Mouse (Mus musculus): ENCODE measurements at regions not wholly inside any gene's neighbourhood (a gene's known extent, or its start where the extent isn't known, plus 50 kb on each side); places are given as distances from the start of the nearest gene placed in this dataset.
A peak's percentile ranks its signal among the peaks of the same experiment; 100 is the strongest.

DNA sequence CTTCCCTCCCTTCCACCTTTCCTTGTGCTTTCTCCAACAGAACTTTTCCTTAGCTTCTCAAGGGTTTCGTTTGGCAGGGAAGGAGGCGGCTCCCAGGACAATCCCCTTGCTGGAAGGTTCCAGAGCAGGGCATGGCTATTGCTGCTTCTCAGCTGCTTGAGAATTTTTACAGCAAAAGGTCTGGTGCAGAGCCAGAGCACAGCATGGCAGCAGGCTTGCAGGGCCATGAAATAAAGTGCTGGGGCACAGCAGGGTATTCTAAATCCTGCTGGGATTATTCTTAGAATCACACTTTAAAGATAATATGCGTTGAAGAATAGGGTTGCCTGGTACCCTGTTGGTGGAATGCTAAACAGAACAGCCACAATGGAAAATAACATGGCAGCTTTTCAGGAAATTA lies 648.5 kb downstream of the Bcl11a start:
- 62% methylated on average over 3 of the region's 3 CpGs for WGBS
- H3K4me3 ChIP-seq (ENCODE audit: low read length) = no peak overlapping the region
- no peak overlapping the region for H3K9ac ChIP-seq (replicated peaks; ENCODE audit: low read length)
- no peaks in the 10 kb centered on the region for H3K36me3 ChIP-seq (ENCODE audit: insufficient read depth, low read length)
- ATAC-seq (ENCODE audit: low FRiP score, low TSS enrichment) = no peak
- H3K27ac ChIP-seq (ENCODE audit: low read length) = no peak overlapping the region
- H3K27me3 ChIP-seq (ENCODE audit: insufficient read depth, low read length) = no peaks in the 10 kb centered on the region
- H3K4me1 ChIP-seq (ENCODE audit: insufficient read depth, low read length) = no peaks in the 10 kb centered on the region
- H3K4me2 ChIP-seq (replicated peaks; ENCODE audit: low read depth, low read length) = no peak overlapping the region
- H3K9me3 ChIP-seq (ENCODE audit: low read length) = no peaks in the 10 kb centered on the region

DNA sequence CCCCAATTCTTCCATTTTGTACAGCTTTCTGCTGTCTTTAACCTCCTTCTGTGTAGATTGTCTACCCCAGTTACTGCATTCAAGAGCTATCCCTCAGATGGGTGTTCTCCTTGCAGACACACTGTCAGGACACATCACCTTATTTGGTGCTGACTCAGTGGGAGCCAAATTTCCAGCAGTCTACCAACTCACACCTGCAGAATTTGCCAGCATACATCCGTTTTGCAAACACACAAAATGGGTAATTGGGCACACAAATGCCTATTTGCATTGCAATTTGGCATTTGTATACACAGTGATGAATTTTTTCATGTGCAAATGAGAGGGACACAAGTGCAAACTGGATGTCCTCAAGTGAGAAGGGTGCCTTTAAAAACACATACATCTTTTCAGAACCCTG lies 649.5 kb downstream of the Bcl11a start:
- no peaks in the 10 kb centered on the region for H3K9me3 ChIP-seq (ENCODE audit: low read length)
- no peak overlapping the region for H3K4me3 ChIP-seq (ENCODE audit: low read length)
- WGBS = 26% methylated on average over 1 of the region's 1 CpGs
- H3K27me3 ChIP-seq (ENCODE audit: insufficient read depth, low read length) = no peaks in the 10 kb centered on the region
- H3K4me2 ChIP-seq (replicated peaks; ENCODE audit: low read depth, low read length) = no peak overlapping the region
- no peaks in the 10 kb centered on the region for H3K4me1 ChIP-seq (ENCODE audit: insufficient read depth, low read length)
- H3K9ac ChIP-seq (replicated peaks; ENCODE audit: low read length) = no peak overlapping the region
- H3K27ac ChIP-seq (ENCODE audit: low read length) = no peak overlapping the region
- no peaks in the 10 kb centered on the region for H3K36me3 ChIP-seq (ENCODE audit: insufficient read depth, low read length)
- no peak for ATAC-seq (ENCODE audit: low FRiP score, low TSS enrichment)

DNA sequence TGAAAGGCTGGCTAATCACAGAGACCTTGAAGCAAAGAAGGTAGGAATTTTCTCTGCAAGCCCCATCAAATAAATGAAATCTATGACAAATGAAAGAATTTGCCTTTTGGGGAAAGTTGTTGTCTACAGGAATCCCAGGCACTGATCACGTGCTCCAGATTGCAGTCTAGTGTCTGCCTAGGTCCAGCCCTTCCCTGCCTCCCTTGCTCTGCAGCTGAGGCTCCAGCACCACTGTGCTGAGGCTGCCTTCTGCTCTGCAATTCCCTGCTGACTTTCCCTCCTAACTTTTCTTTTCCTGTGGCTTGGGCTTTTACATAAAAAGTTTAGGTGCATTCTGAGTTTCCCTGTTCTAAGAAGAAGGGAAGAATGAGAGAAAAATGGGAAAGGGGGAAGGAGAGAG lies 653.6 kb downstream of the Bcl11a start:
- Histone ChIP-seq H3K9ac (replicated peaks; ENCODE audit: low read length) (no peak overlapping the region), H3K9me3 (ENCODE audit: low read length) (no peaks in the 10 kb centered on the region), H3K27ac (ENCODE audit: low read length) (no peak overlapping the region), H3K4me2 (replicated peaks; ENCODE audit: low read depth, low read length) (no peak overlapping the region), H3K4me1 (ENCODE audit: insufficient read depth, low read length) (no peaks in the 10 kb centered on the region), H3K4me3 (ENCODE audit: low read length) (no peak overlapping the region), H3K36me3 (ENCODE audit: insufficient read depth, low read length) (no peaks in the 10 kb centered on the region), H3K27me3 (ENCODE audit: insufficient read depth, low read length) (no peaks in the 10 kb centered on the region)
- WGBS = 18% methylated on average over 1 of the region's 1 CpGs
- ATAC-seq (ENCODE audit: low FRiP score, low TSS enrichment) = no peak

DNA sequence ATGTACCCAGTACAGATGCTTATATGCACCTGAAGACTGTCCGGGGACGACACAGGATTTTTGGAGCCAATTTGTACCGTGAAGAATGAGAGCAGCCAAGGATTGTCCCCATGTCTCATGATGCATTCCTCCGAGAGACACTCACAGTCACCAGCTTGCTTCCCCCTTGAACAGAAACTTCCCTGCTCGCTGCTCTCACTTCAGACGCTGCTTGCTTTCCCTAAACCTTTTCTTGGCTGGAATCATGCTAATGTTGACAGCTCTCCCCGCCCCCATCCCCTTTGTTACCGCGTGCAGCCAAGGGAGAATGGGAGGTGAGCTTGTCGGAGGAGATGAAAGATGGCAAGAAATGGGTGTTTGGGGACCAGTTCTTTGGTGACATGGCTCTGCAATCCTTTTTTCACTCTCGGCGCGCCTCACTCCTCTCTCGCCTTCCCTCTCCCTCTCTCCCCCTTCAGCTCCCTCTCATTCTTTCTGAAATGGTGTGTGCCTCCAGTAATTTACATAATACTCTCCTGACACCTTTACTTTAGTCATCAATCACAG lies 661.9 kb downstream of the Bcl11a start:
- H3K27me3 ChIP-seq (ENCODE audit: insufficient read depth, low read length) = no peaks in the 10 kb centered on the region
- peak overlapping the region; percentile 27 for H3K4me3 ChIP-seq (ENCODE audit: low read length)
- 8% methylated on average over 14 of the region's 14 CpGs for WGBS
- no peak; the same call in 1 of the 2 replicates for ATAC-seq (ENCODE audit: low FRiP score, low TSS enrichment)
- peaks cover 4% of the 10 kb centered on the region; the same call in 1 of the 2 replicates for H3K4me1 ChIP-seq (ENCODE audit: insufficient read depth, low read length)
- peak overlapping the region; percentile 52 for H3K4me2 ChIP-seq (replicated peaks; ENCODE audit: low read depth, low read length)
- 0 out of 2 replicates have a peak overlapping the region, but pooled peaks have one; percentile 9 for H3K9ac ChIP-seq (replicated peaks; ENCODE audit: low read length)
- no peak overlapping the region for H3K27ac ChIP-seq (ENCODE audit: low read length)
- H3K36me3 ChIP-seq (ENCODE audit: insufficient read depth, low read length) = no peaks in the 10 kb centered on the region
- no peaks in the 10 kb centered on the region for H3K9me3 ChIP-seq (ENCODE audit: low read length)

DNA sequence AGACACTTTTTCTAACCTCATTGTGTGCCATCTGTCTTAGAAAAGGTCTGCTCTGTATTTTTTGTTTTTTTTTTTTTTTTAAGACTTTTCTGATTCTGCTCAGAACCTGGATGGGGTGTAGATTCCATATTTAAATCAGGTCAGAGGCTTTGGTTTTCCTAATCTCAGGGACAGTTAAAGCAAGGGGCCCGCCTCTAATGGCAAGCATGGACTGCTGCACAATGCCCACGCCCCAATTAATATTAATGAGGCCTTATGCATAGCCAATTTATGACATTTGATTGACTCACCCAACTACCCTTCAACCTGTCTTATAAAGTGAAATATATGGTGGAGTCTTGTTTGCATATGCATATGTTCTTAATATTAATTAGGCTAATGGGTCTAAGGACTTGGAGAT lies 662.6 kb downstream of the Bcl11a start:
- Histone ChIP-seq H3K4me1 (ENCODE audit: insufficient read depth, low read length) (peaks cover 4% of the 10 kb centered on the region; the same call in 1 of the 2 replicates), H3K9me3 (ENCODE audit: low read length) (no peaks in the 10 kb centered on the region), H3K27ac (ENCODE audit: low read length) (no peak overlapping the region), H3K9ac (replicated peaks; ENCODE audit: low read length) (no peak overlapping the region), H3K27me3 (ENCODE audit: insufficient read depth, low read length) (no peaks in the 10 kb centered on the region), H3K4me3 (ENCODE audit: low read length) (no peak overlapping the region), H3K4me2 (replicated peaks; ENCODE audit: low read depth, low read length) (no peak overlapping the region), H3K36me3 (ENCODE audit: insufficient read depth, low read length) (no peaks in the 10 kb centered on the region)
- ATAC-seq (ENCODE audit: low FRiP score, low TSS enrichment) = no peak
- WGBS = 64% methylated on average over 2 of the region's 2 CpGs

DNA sequence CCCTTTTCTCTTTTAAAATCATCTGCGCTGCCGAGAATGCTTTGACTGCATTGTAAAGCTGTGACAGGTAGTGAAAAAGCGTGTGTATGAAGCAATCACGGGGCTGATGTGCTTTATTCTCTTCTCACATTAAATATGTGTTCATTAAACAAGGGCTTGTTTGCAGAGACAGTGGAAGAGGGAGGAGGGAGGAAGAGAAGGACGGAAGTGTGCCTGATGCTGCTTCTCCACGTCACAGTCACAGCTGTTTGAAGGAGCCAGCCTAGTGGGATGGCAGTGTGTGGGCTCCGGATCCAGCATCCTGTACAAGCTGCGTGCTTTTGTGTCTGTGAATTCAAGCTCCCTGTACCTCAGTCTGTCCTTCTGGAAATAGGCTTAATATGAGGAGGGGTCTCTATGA lies 664.7 kb downstream of the Bcl11a start:
- H3K9me3 ChIP-seq (ENCODE audit: low read length) = no peaks in the 10 kb centered on the region
- H3K4me2 ChIP-seq (replicated peaks; ENCODE audit: low read depth, low read length) = no peak overlapping the region
- no peak for ATAC-seq (ENCODE audit: low FRiP score, low TSS enrichment)
- no peak overlapping the region for H3K9ac ChIP-seq (replicated peaks; ENCODE audit: low read length)
- H3K27ac ChIP-seq (ENCODE audit: low read length) = no peak overlapping the region
- H3K4me3 ChIP-seq (ENCODE audit: low read length) = no peak overlapping the region
- 74% methylated on average over 8 of the region's 8 CpGs for WGBS
- H3K27me3 ChIP-seq (ENCODE audit: insufficient read depth, low read length) = no peaks in the 10 kb centered on the region
- no peaks in the 10 kb centered on the region for H3K36me3 ChIP-seq (ENCODE audit: insufficient read depth, low read length)
- H3K4me1 ChIP-seq (ENCODE audit: insufficient read depth, low read length) = peaks cover 4% of the 10 kb centered on the region; the same call in 1 of the 2 replicates

DNA sequence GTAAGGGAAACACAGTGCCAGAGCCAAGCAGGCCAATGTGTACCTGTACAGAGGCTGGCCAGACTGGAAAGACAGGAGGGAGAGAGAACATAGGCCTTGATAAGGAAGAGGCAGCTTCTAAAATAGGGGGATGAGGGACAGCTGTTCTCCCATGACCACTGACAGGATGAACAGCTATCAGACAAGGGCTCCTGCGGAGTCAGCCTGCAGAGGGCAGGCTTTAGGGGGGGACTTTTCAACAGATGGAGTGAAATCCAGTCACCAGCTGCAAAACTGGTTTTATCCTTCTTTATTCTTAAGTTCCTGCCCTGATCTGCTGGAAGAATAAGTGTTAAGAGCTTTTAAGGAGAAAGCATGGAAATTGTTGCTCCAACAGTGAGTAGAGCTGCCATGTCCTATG lies 665.6 kb downstream of the Bcl11a start:
- no peaks in the 10 kb centered on the region for H3K9me3 ChIP-seq (ENCODE audit: low read length)
- H3K4me2 ChIP-seq (replicated peaks; ENCODE audit: low read depth, low read length) = no peak overlapping the region
- peaks cover 4% of the 10 kb centered on the region; the same call in 1 of the 2 replicates for H3K4me1 ChIP-seq (ENCODE audit: insufficient read depth, low read length)
- no peaks in the 10 kb centered on the region for H3K36me3 ChIP-seq (ENCODE audit: insufficient read depth, low read length)
- H3K9ac ChIP-seq (replicated peaks; ENCODE audit: low read length) = no peak overlapping the region
- H3K4me3 ChIP-seq (ENCODE audit: low read length) = no peak overlapping the region
- WGBS = 30% methylated on average over 1 of the region's 1 CpGs
- no peak overlapping the region for H3K27ac ChIP-seq (ENCODE audit: low read length)
- H3K27me3 ChIP-seq (ENCODE audit: insufficient read depth, low read length) = no peaks in the 10 kb centered on the region
- ATAC-seq (ENCODE audit: low FRiP score, low TSS enrichment) = no peak

DNA sequence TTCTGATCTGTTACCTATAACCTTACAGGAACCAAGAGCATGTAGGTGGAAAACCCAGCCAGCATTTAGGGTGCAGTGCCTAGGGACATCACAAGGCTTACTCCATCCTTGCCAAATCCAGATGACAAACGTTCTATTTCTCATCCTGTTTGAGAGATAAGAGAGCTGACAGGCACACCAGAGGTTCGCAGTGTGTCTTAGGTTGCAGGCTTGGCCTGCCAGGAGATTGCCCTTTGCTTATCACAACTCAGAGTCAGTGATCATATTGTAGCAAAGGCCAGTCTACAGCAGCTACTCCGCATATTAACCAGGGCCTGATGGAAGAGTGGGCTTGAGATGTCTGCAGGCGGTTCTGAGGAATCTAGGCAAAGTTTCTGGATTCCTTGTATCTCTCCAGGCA lies 668.0 kb downstream of the Bcl11a start:
- Histone ChIP-seq H3K4me3 (ENCODE audit: low read length) (no peak overlapping the region), H3K9me3 (ENCODE audit: low read length) (no peaks in the 10 kb centered on the region), H3K4me1 (ENCODE audit: insufficient read depth, low read length) (no peaks in the 10 kb centered on the region), H3K36me3 (ENCODE audit: insufficient read depth, low read length) (no peaks in the 10 kb centered on the region), H3K27ac (ENCODE audit: low read length) (no peak overlapping the region), H3K27me3 (ENCODE audit: insufficient read depth, low read length) (no peaks in the 10 kb centered on the region), H3K9ac (replicated peaks; ENCODE audit: low read length) (no peak overlapping the region), H3K4me2 (replicated peaks; ENCODE audit: low read depth, low read length) (no peak overlapping the region)
- no peak for ATAC-seq (ENCODE audit: low FRiP score, low TSS enrichment)
- 79% methylated on average over 4 of the region's 4 CpGs for WGBS

DNA sequence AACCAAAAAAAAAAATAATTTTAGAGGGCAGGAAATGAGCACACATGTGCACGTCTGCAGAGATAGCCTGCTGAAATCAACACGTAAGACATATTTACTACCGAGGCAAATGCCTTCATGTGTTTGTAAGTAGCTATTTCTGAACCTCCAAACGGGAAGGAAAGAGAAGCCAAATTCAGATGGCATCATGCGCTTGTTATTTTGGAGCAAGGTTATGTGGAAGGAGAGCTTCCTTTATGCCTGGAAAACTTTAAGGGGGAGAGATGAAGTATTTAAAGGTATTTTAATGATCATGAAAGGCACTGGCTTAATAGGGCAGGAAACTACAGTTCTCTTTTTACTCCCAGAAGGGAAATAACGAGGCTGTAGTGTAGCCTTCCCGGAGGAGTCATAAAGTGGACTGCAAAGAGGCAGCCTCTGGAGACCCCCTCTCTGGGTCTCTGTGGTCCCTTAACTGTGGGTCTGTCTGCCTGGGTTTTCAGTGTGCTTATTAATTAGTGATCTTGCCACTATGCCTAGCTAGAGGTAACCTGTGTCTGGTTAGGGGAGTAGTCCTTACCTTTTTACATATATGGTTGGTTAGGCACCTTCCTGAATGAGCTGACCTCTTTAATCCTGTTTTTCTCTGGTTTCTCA lies 672.4 kb downstream of the Bcl11a start:
- Histone ChIP-seq H3K36me3 (ENCODE audit: insufficient read depth, low read length) (no peaks in the 10 kb centered on the region), H3K4me1 (ENCODE audit: insufficient read depth, low read length) (no peaks in the 10 kb centered on the region), H3K27me3 (ENCODE audit: insufficient read depth, low read length) (no peaks in the 10 kb centered on the region), H3K27ac (ENCODE audit: low read length) (no peak overlapping the region), H3K4me3 (ENCODE audit: low read length) (no peak overlapping the region), H3K4me2 (replicated peaks; ENCODE audit: low read depth, low read length) (no peak overlapping the region), H3K9ac (replicated peaks; ENCODE audit: low read length) (no peak overlapping the region), H3K9me3 (ENCODE audit: low read length) (no peaks in the 10 kb centered on the region)
- ATAC-seq (ENCODE audit: low FRiP score, low TSS enrichment) = no peak
- WGBS = 45% methylated on average over 7 of the region's 7 CpGs

DNA sequence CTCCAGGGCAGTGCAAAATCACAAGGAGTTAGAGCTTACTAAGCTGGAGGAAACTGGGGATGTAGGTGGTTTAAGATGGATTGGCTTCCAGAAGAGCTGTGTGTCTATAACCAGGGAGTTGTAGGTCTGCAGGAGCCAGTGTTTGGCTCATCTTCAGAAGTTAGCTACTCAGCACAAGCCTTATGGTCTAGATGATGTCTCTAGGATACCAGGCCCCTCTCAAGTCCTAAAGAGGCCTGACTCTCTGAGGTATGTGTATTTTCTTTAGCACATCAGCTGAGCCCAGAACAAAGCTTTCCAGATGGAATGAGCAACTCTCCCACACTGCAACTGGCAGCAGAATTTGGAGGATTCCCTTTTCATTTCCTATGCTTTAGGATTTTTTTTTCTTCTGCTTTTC lies 680.3 kb downstream of the Bcl11a start:
- Histone ChIP-seq H3K27ac (ENCODE audit: low read length) (no peak overlapping the region), H3K9me3 (ENCODE audit: low read length) (no peaks in the 10 kb centered on the region), H3K9ac (replicated peaks; ENCODE audit: low read length) (no peak overlapping the region), H3K4me2 (replicated peaks; ENCODE audit: low read depth, low read length) (no peak overlapping the region), H3K4me1 (ENCODE audit: insufficient read depth, low read length) (no peaks in the 10 kb centered on the region), H3K4me3 (ENCODE audit: low read length) (no peak overlapping the region), H3K36me3 (ENCODE audit: insufficient read depth, low read length) (no peaks in the 10 kb centered on the region), H3K27me3 (ENCODE audit: insufficient read depth, low read length) (no peaks in the 10 kb centered on the region)
- ATAC-seq (ENCODE audit: low FRiP score, low TSS enrichment) = no peak

Data from kidney, embryonic 16.5 days (tissue).